Mouse (Mus musculus) midbrain, embryonic 11.5 days (tissue): ENCODE data around the gene Trappc3. TPM values are rescaled to one million over a fixed set of nuclear protein-coding genes. Genes with fewer than 3 reads are reported as not detected.
A peak's percentile ranks its signal among the peaks of the same experiment; 100 is the strongest.

Source experiments
- ATAC-seq: fragments of 200-750 bp; cut with Nextera tagmentation; 2 replicates; pipeline ENCODE4 v1.8.0; 2017; ENCODE audit warnings: moderate TSS enrichment, moderate library complexity; ENCODE audit not compliant: low FRiP score
- DNase-seq: peaks from one replicate; pipeline ENCODE4 v3.0.0; 2015; ENCODE audit warnings: low spot score; ENCODE audit errors: missing footprints
- H3K27ac ChIP-seq: fragments of 300-500 bp; sonication (generic); 2 replicates; pipeline ENCODE4 v1.5.1; 2014; ENCODE audit warnings: low read depth, low read length
- H3K27me3 ChIP-seq: fragments of 300-500 bp; sonication (generic); 2 replicates; pipeline ENCODE4 v1.6.1; 2014; ENCODE audit warnings: mild to moderate bottlenecking, low read length, moderate library complexity, mixed read lengths; ENCODE audit not compliant: control insufficient read depth, insufficient read depth
- H3K36me3 ChIP-seq: fragments of 300-500 bp; sonication (generic); 2 replicates; pipeline ENCODE4 v1.6.1; 2014; ENCODE audit warnings: mild to moderate bottlenecking, low read length, moderate library complexity, mixed read lengths; ENCODE audit not compliant: control insufficient read depth, insufficient read depth
- H3K4me1 ChIP-seq: fragments of 300-500 bp; sonication (generic); 2 replicates; pipeline ENCODE4 v1.6.1; 2014; ENCODE audit warnings: low read length; ENCODE audit not compliant: control insufficient read depth, insufficient read depth
- H3K4me2 ChIP-seq: fragments of 300-500 bp; sonication (generic); 2 replicates; pipeline ENCODE4 v1.6.1; 2014; ENCODE audit warnings: mild to moderate bottlenecking, moderate library complexity
- H3K4me3 ChIP-seq: fragments of 300-500 bp; sonication (generic); 2 replicates; pipeline ENCODE4 v1.5.1; 2014; ENCODE audit warnings: low read depth, low read length
- H3K9ac ChIP-seq: fragments of 300-500 bp; sonication (generic); 2 replicates; pipeline ENCODE4 v1.6.1; 2014; ENCODE audit warnings: low read length
- H3K9me3 ChIP-seq: fragments of 300-500 bp; sonication (generic); 2 replicates; pipeline ENCODE4 v1.6.1; 2016; ENCODE audit warnings: low read length; ENCODE audit not compliant: control insufficient read depth
- WGBS: fragments of 180-500 bp; shearing (Covaris S2); extraction: QIAGEN DNeasy Blood & Tissue Kit; methylation state at CpG from one replicate; pipeline ENCODE4 v1.1.7; 2014; 5-methylcytosine and 5-hydroxymethylcytosine counted together
- polyA plus RNA-seq: library from polyadenylated mRNA; unstranded; fragments of >200 nt; fragmentation: Nextera tagmentation; extraction: Ambion mirVana; gene quantifications from 2 replicates; pipeline ENCODE4 v1.2.1, GENCODE M21; 2014

The Trappc3 gene
- polyA plus RNA-seq, 1 experiment from 2014 or later = 37.1 TPM

DNA sequence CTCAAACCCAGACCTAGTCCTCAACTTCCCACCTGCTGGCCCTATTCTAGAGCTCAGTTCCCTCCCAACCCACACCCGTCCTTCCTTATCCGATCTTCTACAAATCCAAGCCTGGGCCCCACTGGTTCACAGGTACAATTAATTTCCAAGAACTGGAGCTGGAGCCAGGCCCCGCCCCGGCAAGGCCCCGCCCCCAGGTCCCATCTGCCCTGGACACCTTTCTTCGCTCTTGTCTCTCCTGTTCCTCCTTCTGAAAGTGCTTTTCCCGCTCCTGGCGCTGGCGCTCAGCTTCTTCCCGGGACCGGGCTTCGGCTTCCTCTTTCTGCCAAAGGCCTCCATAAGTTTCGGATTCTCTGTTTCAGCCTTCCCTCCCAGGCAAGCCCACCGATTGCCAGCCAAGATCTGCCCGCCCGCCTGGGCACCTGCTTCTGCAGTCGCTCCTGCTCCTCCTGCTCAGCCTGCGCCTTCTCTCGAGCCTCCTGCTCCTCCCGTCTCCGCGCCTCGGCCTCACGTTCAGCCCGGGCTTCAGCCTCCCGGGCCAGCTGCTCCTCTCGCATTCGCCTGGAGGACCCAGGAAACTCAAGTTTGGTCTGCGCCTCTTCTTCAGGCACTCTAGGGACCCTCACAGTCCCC lies 28.3 kb upstream of the Trappc3 start:
- DNase-seq (no peak), ATAC-seq (no peak)
- Histone ChIP-seq H3K4me3 (no peak overlapping the region), H3K27ac (no peak overlapping the region), H3K4me1 (0 out of 2 replicates have a peak, but pooled peaks cover 2% of the 10 kb centered on the region), H3K9me3 (no peaks in the 10 kb centered on the region), H3K27me3 (no peaks in the 10 kb centered on the region), H3K4me2 (no peak overlapping the region), H3K36me3 (peaks cover 56% of the 10 kb centered on the region), H3K9ac (no peak overlapping the region)
- WGBS = 94% methylated on average over 29 of the region's 29 CpGs

DNA sequence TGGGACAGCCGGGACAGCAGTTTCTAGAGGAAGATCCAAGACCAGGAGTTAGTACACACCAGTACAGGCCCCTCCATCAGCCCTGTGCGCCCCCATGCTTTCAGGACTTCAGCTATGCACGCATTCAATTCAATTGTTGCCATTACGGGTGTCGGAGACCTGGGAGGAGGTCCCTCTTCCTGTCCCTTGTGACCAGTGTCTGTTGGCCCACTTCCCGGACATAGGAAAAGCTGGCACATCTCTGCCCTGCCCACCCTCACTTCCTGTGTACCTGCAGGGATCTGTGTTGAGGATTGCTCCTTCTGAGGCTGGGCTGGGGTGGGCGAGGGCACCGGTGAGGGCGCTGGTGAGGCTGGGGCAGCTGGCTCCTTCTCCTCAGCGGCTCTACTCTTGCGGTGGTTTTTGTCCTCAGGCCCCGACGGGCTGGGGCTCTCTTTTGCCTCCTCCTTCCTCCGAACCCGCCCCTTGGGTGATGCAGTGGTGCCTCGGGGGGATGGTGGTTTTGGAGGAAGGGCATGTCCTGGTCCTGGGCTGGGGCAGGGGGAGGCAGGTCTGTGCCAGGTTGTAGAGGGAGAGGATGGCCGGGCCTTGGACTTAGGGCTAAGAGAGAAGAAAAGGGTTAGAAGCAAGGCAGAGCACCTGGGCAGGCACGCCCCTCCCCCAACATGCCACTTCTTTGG lies 27.5 kb upstream of the Trappc3 start:
- Histone ChIP-seq H3K27ac (no peak overlapping the region), H3K9ac (no peak overlapping the region), H3K4me3 (no peak overlapping the region), H3K36me3 (peaks cover 62% of the 10 kb centered on the region), H3K27me3 (no peaks in the 10 kb centered on the region), H3K9me3 (no peaks in the 10 kb centered on the region), H3K4me1 (0 out of 2 replicates have a peak, but pooled peaks cover 2% of the 10 kb centered on the region), H3K4me2 (no peak overlapping the region)
- DNase-seq (peak; percentile 41), ATAC-seq (no peak)
- WGBS = 90% methylated on average over 18 of the region's 18 CpGs

DNA sequence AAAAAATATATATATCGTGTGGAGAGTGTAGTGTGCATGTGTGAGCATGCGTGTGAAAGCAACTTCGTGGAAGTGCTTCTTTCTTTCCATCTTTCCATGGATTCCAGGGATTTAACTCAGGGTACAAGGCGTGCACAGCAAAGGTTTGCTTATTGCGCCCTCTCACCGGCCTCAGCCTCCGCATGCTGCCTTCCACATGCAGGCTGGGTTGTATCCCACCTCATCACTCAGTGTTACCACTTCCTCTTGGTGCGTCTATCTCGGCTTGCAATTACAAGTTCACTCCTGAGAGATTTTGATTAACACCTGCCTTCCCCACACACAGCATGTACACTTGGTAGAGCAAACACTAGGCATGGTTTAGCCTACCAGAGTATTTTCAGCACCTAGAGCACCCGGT lies 26.9 kb upstream of the Trappc3 start:
- Histone ChIP-seq H3K4me1 (0 out of 2 replicates have a peak, but pooled peaks cover 2% of the 10 kb centered on the region), H3K4me3 (no peak overlapping the region), H3K4me2 (no peak overlapping the region), H3K9ac (no peak overlapping the region), H3K9me3 (no peaks in the 10 kb centered on the region), H3K27ac (no peak overlapping the region), H3K27me3 (no peaks in the 10 kb centered on the region), H3K36me3 (peaks cover 68% of the 10 kb centered on the region)
- peak; percentile 66 for DNase-seq
- WGBS = 96% methylated on average over 10 of the region's 10 CpGs
- ATAC-seq = no peak

DNA sequence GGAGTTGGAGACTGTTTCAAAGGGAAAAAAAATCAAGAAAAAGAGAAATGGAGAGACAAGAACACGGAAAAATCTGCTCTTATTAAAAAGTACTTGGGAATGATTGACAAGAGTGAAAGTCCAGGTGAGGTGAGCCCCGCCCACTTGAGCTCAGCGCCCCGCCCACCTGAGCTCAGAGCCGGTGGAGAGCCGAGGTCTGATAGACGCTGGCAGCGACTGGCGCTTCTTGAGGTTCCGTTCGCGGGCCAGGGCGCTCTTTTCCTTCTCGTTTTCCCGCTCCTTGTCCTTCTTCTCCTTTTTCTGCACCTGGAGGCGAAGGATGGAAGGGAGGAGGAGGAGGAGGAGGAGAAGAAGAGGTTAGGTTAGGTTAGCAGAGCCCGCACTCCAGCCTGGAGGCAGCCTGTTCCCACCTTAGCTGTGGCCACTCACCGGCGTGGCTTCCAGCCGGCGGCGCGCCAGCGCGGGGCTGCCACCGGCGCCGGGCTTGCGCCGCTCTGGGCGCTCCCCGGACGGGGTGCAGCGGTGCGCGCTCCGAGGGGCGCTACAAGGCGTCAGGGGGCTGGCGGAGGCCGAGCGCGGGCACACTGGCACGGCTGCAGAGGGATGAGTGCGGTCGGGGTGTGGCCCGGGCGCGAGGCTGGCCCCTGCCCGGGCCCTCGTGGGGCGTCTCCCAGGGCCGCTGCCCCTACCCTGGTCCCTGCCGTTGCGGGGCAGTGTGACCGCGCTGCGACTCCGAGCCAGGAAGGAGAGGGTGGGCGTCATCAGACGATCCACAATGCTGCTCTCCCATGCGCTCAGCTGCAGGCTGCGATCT lies 25.5 kb upstream of the Trappc3 start:
- Histone ChIP-seq H3K27ac (no peak overlapping the region), H3K9me3 (no peaks in the 10 kb centered on the region), H3K4me2 (no peak overlapping the region), H3K36me3 (peaks cover 65% of the 10 kb centered on the region), H3K4me1 (0 out of 2 replicates have a peak, but pooled peaks cover 2% of the 10 kb centered on the region), H3K27me3 (no peaks in the 10 kb centered on the region), H3K4me3 (no peak overlapping the region), H3K9ac (no peak overlapping the region)
- ATAC-seq = peak; percentile 13; the same call in 1 of the 2 replicates
- WGBS = 51% methylated on average over 58 of the region's 63 CpGs
- DNase-seq = peak; percentile 81

DNA sequence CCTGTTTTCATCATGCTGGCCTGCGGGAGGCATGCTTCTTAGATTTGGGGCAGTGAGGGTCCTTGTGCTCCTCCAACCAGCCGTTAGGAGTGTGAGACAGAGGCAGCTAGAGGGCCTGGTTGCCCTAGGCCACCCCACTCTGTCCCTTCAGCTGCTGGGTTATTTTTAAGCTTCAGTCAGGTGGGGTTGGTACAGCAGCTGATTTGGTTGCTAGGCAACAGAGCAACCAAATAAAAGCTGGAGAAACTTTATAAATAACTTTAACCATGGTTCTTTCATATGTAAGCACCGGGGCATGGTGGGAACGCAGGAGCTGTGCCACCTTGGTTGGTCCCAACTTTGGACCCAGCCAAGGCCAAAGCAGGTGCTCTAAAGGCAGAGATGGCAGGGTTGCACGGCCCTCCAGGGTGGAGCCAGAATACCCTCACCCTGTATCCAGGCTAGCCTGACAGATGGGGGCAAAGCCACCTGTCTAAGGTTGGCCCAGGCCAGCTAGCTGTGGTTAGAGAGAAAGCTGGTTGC lies 24.3 kb upstream of the Trappc3 start:
- ATAC-seq = no peak; the same call in 1 of the 2 replicates
- H3K4me2 ChIP-seq = no peak overlapping the region
- H3K36me3 ChIP-seq = peaks cover 56% of the 10 kb centered on the region
- H3K4me1 ChIP-seq = 0 out of 2 replicates have a peak, but pooled peaks cover 2% of the 10 kb centered on the region
- no peak overlapping the region for H3K4me3 ChIP-seq
- 74% methylated on average over 5 of the region's 5 CpGs for WGBS
- no peak overlapping the region; the same call in 1 of the 2 replicates for H3K9ac ChIP-seq
- no peaks in the 10 kb centered on the region for H3K27me3 ChIP-seq
- H3K27ac ChIP-seq = no peak overlapping the region
- DNase-seq = peak; percentile 82
- no peaks in the 10 kb centered on the region for H3K9me3 ChIP-seq

GRCm38 (mm10) chr4:126239862-126240475 lies 22.2 kb upstream of the Trappc3 start:
- no peak overlapping the region for H3K4me2 ChIP-seq
- 94% methylated on average over 13 of the region's 13 CpGs for WGBS
- H3K27me3 ChIP-seq = no peaks in the 10 kb centered on the region
- no peak overlapping the region for H3K9ac ChIP-seq
- DNase-seq = peak; percentile 31
- no peak overlapping the region for H3K27ac ChIP-seq
- H3K4me3 ChIP-seq = no peak overlapping the region
- H3K36me3 ChIP-seq = peaks cover 36% of the 10 kb centered on the region
- H3K4me1 ChIP-seq = 0 out of 2 replicates have a peak, but pooled peaks cover 2% of the 10 kb centered on the region
- H3K9me3 ChIP-seq = no peaks in the 10 kb centered on the region
- no peak for ATAC-seq

GRCm38 (mm10) chr4:126241956-126242355 lies 20.2 kb upstream of the Trappc3 start:
- DNase-seq (peak; percentile 79), ATAC-seq (no peak)
- no peak overlapping the region for H3K9ac ChIP-seq
- H3K36me3 ChIP-seq = peaks cover 22% of the 10 kb centered on the region
- no peaks in the 10 kb centered on the region for H3K27me3 ChIP-seq
- H3K4me3 ChIP-seq = no peak overlapping the region
- WGBS = 52% methylated on average over 9 of the region's 9 CpGs
- H3K27ac ChIP-seq = no peak overlapping the region
- no peaks in the 10 kb centered on the region for H3K9me3 ChIP-seq
- H3K4me2 ChIP-seq = no peak overlapping the region
- H3K4me1 ChIP-seq = 0 out of 2 replicates have a peak, but pooled peaks cover 2% of the 10 kb centered on the region

DNA sequence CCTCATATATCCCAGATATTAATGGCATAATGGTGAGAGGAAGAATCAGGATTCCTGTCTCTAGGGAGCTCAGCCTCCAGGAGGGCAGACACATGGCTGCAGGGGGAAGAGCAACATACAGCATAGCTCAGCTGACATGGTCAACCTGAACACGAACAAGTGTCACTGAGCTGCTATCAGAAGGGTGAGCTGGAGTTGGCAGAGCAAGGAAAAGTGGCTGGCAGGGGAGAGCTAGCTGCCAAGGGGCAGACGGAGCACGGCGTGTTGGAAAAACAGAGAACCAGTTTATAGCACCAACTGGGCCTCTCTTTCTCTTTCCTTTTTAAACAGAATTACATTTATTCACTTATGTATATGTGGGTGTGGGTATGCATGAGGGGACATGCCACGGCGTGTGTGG lies 19.6 kb upstream of the Trappc3 start:
- H3K36me3 ChIP-seq = peaks cover 19% of the 10 kb centered on the region

More for the DNA sequence above, 19.6 kb upstream of the Trappc3 start:
- H3K4me3 ChIP-seq = no peak overlapping the region
- no peaks in the 10 kb centered on the region for H3K9me3 ChIP-seq
- WGBS = 92% methylated on average over 6 of the region's 6 CpGs
- peaks cover 2% of the 10 kb centered on the region for H3K4me1 ChIP-seq
- H3K9ac ChIP-seq = no peak overlapping the region
- ATAC-seq (no peak), DNase-seq (peak; percentile 21)
- no peak overlapping the region for H3K4me2 ChIP-seq
- H3K27me3 ChIP-seq = no peaks in the 10 kb centered on the region
- no peak overlapping the region for H3K27ac ChIP-seq
